Mouse (Mus musculus) R1 (cell line): ENCODE measurements around the gene Rapgef2.
A peak's percentile ranks its signal among the peaks of the same experiment; 100 is the strongest.

Experiments used
- DNase-seq: peaks from one replicate; pipeline ENCODE4 v3.0.0-alpha.2; 2018; ENCODE audit warnings: low read depth, low spot score

The Rapgef2 gene

GRCm38 (mm10) chr3:79283031-79283430 lies 3.3 kb downstream of the Rapgef2 start:
- peak; percentile 31 for DNase-seq

GRCm38 (mm10) chr3:79275856-79276645 lies 10.3 kb downstream of the Rapgef2 start:
- no peak for DNase-seq

- no peak for DNase-seq
These were observed 13.0 kb downstream of the Rapgef2 start for GRCm38 (mm10) chr3:79273350-79273749.

- DNase-seq = no peak
These were observed 13.4 kb downstream of the Rapgef2 start for GRCm38 (mm10) chr3:79272939-79273338.

GRCm38 (mm10) chr3:79270980-79271555 lies 15.2 kb downstream of the Rapgef2 start:
- no peak for DNase-seq

GRCm38 (mm10) chr3:79269872-79270271 lies 16.4 kb downstream of the Rapgef2 start:
- DNase-seq = no peak

- DNase-seq = no peak
These were observed 19.3 kb downstream of the Rapgef2 start for GRCm38 (mm10) chr3:79266976-79267375.

GRCm38 (mm10) chr3:79261816-79262316 lies 24.5 kb downstream of the Rapgef2 start:
- DNase-seq = peak; percentile 87

GRCm38 (mm10) chr3:79254023-79254422 lies 32.3 kb downstream of the Rapgef2 start:
- DNase-seq = peak; percentile 63

GRCm38 (mm10) chr3:79253416-79253815 lies 32.9 kb downstream of the Rapgef2 start:
- no peak for DNase-seq

- DNase-seq = peak; percentile 19
These were observed 33.4 kb downstream of the Rapgef2 start for GRCm38 (mm10) chr3:79252921-79253394.

- no peak for DNase-seq
These were observed 36.4 kb downstream of the Rapgef2 start for GRCm38 (mm10) chr3:79249955-79250354.

GRCm38 (mm10) chr3:79248659-79249235 lies 37.6 kb downstream of the Rapgef2 start:
- no peak for DNase-seq

- no peak for DNase-seq
These were observed 38.1 kb downstream of the Rapgef2 start for GRCm38 (mm10) chr3:79248208-79248607.

- DNase-seq = no peak
These were observed 42.0 kb downstream of the Rapgef2 start for GRCm38 (mm10) chr3:79244347-79244746.

- DNase-seq = no peak
These were observed 43.2 kb downstream of the Rapgef2 start for GRCm38 (mm10) chr3:79242922-79243705.

GRCm38 (mm10) chr3:79242298-79242697 lies 44.0 kb downstream of the Rapgef2 start:
- no peak for DNase-seq

- no peak for DNase-seq
These were observed 47.3 kb downstream of the Rapgef2 start for GRCm38 (mm10) chr3:79239066-79239462.

GRCm38 (mm10) chr3:79238456-79239065 lies 47.8 kb downstream of the Rapgef2 start:
- DNase-seq = no peak

- DNase-seq = peak; percentile 88
These were observed 48.5 kb downstream of the Rapgef2 start for GRCm38 (mm10) chr3:79237619-79238342.

- DNase-seq = no peak
These were observed 51.8 kb downstream of the Rapgef2 start for GRCm38 (mm10) chr3:79234485-79234884.
